Mouse (Mus musculus): ENCODE measurements at regions not wholly inside any gene's neighbourhood (a gene's known extent, or its start where the extent isn't known, plus 50 kb on each side); places are given as distances from the start of the nearest gene placed in this dataset.

DNA sequence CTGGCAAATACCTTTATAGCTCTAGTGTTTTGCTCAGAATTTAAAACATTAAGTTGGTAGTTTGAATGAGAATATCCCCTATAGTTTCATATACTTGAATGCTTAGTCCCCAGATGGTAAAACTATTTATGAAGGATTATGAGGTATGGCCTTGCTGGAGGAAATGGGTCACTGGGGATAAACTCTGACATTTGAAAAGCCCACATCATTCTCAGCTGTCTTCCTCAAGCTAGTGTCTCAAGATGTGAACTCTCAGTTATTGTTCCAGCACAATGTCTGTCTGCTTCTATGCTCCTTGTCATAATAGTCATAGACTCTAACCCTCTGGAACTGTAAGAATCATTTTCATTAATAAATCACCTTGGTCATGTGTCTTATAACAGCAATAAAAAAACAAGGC, 2004.1 kb upstream of the Gm8797 start:
- no peak for TF ChIP-seq POLR2A (IDR thresholded peaks at IDR 0.05; ENCODE audit: borderline replicate concordance, insufficient read depth, low read length)
- TF ChIP-seq CTCF (IDR thresholded peaks at IDR 0.05; ENCODE audit: borderline replicate concordance, insufficient read depth, low read depth, low read length): no peak
- no peaks in the 10 kb centered on the region for H3K27me3 ChIP-seq (ENCODE audit: control insufficient read depth, insufficient read depth, low read length)
- no peak for DNase-seq
- no peaks in the 10 kb centered on the region for H3K4me1 ChIP-seq (ENCODE audit: control insufficient read depth, insufficient read depth, low read length)
- H3K4me3 ChIP-seq (replicated peaks; ENCODE audit: insufficient read depth, low read depth, low read length): no peak overlapping the region
- H3K27ac ChIP-seq (ENCODE audit: insufficient read depth, low read length): no peak overlapping the region

- H3K4me3 ChIP-seq (replicated peaks; ENCODE audit: insufficient read depth, low read depth, low read length): no peak overlapping the region
- H3K27me3 ChIP-seq (ENCODE audit: control insufficient read depth, insufficient read depth, low read length): no peaks in the 10 kb centered on the region
- H3K27ac ChIP-seq (ENCODE audit: insufficient read depth, low read length): no peak overlapping the region
- peak in 1 of 2 experiments; percentile 1 for DNase-seq
- H3K4me1 ChIP-seq (ENCODE audit: control insufficient read depth, insufficient read depth, low read length): no peaks in the 10 kb centered on the region
- 6% methylated on average over 5 of the region's 5 CpGs for WGBS
- TF ChIP-seq CTCF (IDR thresholded peaks at IDR 0.05; ENCODE audit: borderline replicate concordance, insufficient read depth, low read depth, low read length) (no peak), POLR2A (IDR thresholded peaks at IDR 0.05; ENCODE audit: borderline replicate concordance, insufficient read depth, low read length) (no peak)
Measured at GRCm38 (mm10) chr3:3751596-3752251, 1998.9 kb upstream of the Gm8797 start.

GRCm38 (mm10) chr3:3761346-3761745, 1989.3 kb upstream of the Gm8797 start:
- no peak for TF ChIP-seq CTCF (IDR thresholded peaks at IDR 0.05; ENCODE audit: borderline replicate concordance, insufficient read depth, low read depth, low read length)
- no peak for TF ChIP-seq POLR2A (IDR thresholded peaks at IDR 0.05; ENCODE audit: borderline replicate concordance, insufficient read depth, low read length)
- Histone ChIP-seq H3K27ac (ENCODE audit: insufficient read depth, low read length) (no peak overlapping the region), H3K27me3 (ENCODE audit: control insufficient read depth, insufficient read depth, low read length) (no peaks in the 10 kb centered on the region), H3K4me1 (ENCODE audit: control insufficient read depth, insufficient read depth, low read length) (no peaks in the 10 kb centered on the region), H3K4me3 (replicated peaks; ENCODE audit: insufficient read depth, low read depth, low read length) (no peak overlapping the region)
- no peak for DNase-seq
- 68% methylated on average over 1 of the region's 1 CpGs for WGBS

GRCm38 (mm10) chr3:3784200-3784599, 1966.4 kb upstream of the Gm8797 start:
- H3K27ac ChIP-seq (ENCODE audit: insufficient read depth, low read length): no peak overlapping the region
- TF ChIP-seq POLR2A (IDR thresholded peaks at IDR 0.05; ENCODE audit: borderline replicate concordance, insufficient read depth, low read length) (no peak), CTCF (IDR thresholded peaks at IDR 0.05; ENCODE audit: borderline replicate concordance, insufficient read depth, low read depth, low read length) (no peak)
- DNase-seq: no peak
- H3K4me3 ChIP-seq (replicated peaks; ENCODE audit: insufficient read depth, low read depth, low read length): no peak overlapping the region
- no peaks in the 10 kb centered on the region for H3K4me1 ChIP-seq (ENCODE audit: control insufficient read depth, insufficient read depth, low read length)
- no peaks in the 10 kb centered on the region for H3K27me3 ChIP-seq (ENCODE audit: control insufficient read depth, insufficient read depth, low read length)
- 59% methylated on average over 3 of the region's 3 CpGs for WGBS

- Histone ChIP-seq H3K27me3 (ENCODE audit: control insufficient read depth, insufficient read depth, low read length) (no peaks in the 10 kb centered on the region), H3K4me3 (replicated peaks; ENCODE audit: insufficient read depth, low read depth, low read length) (no peak overlapping the region), H3K27ac (ENCODE audit: insufficient read depth, low read length) (no peak overlapping the region), H3K4me1 (ENCODE audit: control insufficient read depth, insufficient read depth, low read length) (no peaks in the 10 kb centered on the region)
- 63% methylated on average over 2 of the region's 2 CpGs for WGBS
- TF ChIP-seq POLR2A (IDR thresholded peaks at IDR 0.05; ENCODE audit: borderline replicate concordance, insufficient read depth, low read length) (no peak), CTCF (IDR thresholded peaks at IDR 0.05; ENCODE audit: borderline replicate concordance, insufficient read depth, low read depth, low read length) (no peak)
- DNase-seq: no peak
Measured at GRCm38 (mm10) chr3:3786039-3786438, 1964.6 kb upstream of the Gm8797 start.

GRCm38 (mm10) chr3:3807821-3808220, 1942.8 kb upstream of the Gm8797 start:
- Histone ChIP-seq H3K27me3 (ENCODE audit: control insufficient read depth, insufficient read depth, low read length) (no peaks in the 10 kb centered on the region), H3K4me1 (ENCODE audit: control insufficient read depth, insufficient read depth, low read length) (no peaks in the 10 kb centered on the region), H3K4me3 (replicated peaks; ENCODE audit: insufficient read depth, low read depth, low read length) (no peak overlapping the region), H3K27ac (ENCODE audit: insufficient read depth, low read length) (no peak overlapping the region)
- no peak for TF ChIP-seq CTCF (IDR thresholded peaks at IDR 0.05; ENCODE audit: borderline replicate concordance, insufficient read depth, low read depth, low read length)
- no peak for TF ChIP-seq POLR2A (IDR thresholded peaks at IDR 0.05; ENCODE audit: borderline replicate concordance, insufficient read depth, low read length)
- WGBS: 91% methylated on average over 1 of the region's 1 CpGs
- no peak for DNase-seq

GRCm38 (mm10) chr3:3829020-3829419, 1921.6 kb upstream of the Gm8797 start:
- WGBS: 59% methylated on average over 4 of the region's 4 CpGs

GRCm38 (mm10) chr3:3831411-3832286, 1919.0 kb upstream of the Gm8797 start:
- H3K4me1 ChIP-seq (ENCODE audit: control insufficient read depth, insufficient read depth, low read length): no peaks in the 10 kb centered on the region
- 76% methylated on average over 7 of the region's 7 CpGs for WGBS
- no peak overlapping the region for H3K27ac ChIP-seq (ENCODE audit: insufficient read depth, low read length)
- DNase-seq: no peak
- H3K4me3 ChIP-seq (replicated peaks; ENCODE audit: insufficient read depth, low read depth, low read length): no peak overlapping the region
- no peaks in the 10 kb centered on the region for H3K27me3 ChIP-seq (ENCODE audit: control insufficient read depth, insufficient read depth, low read length)
- TF ChIP-seq CTCF (IDR thresholded peaks at IDR 0.05; ENCODE audit: borderline replicate concordance, insufficient read depth, low read depth, low read length) (no peak), POLR2A (IDR thresholded peaks at IDR 0.05; ENCODE audit: borderline replicate concordance, insufficient read depth, low read length) (no peak)

More at GRCm38 (mm10) chr3:3829020-3829419, 1921.6 kb upstream of the Gm8797 start:
- no peak for TF ChIP-seq CTCF (IDR thresholded peaks at IDR 0.05; ENCODE audit: borderline replicate concordance, insufficient read depth, low read depth, low read length)
- TF ChIP-seq POLR2A (IDR thresholded peaks at IDR 0.05; ENCODE audit: borderline replicate concordance, insufficient read depth, low read length): no peak
- Histone ChIP-seq H3K27ac (ENCODE audit: insufficient read depth, low read length) (no peak overlapping the region), H3K4me1 (ENCODE audit: control insufficient read depth, insufficient read depth, low read length) (no peaks in the 10 kb centered on the region), H3K4me3 (replicated peaks; ENCODE audit: insufficient read depth, low read depth, low read length) (no peak overlapping the region), H3K27me3 (ENCODE audit: control insufficient read depth, insufficient read depth, low read length) (no peaks in the 10 kb centered on the region)
- no peak for DNase-seq
